Mouse (Mus musculus) intestine, embryonic 16.5 days (tissue): ENCODE measurements around the gene Noct. TPM values are rescaled to one million over a fixed set of nuclear protein-coding genes. Genes with fewer than 3 reads are reported as not detected.

Experiments
- ATAC-seq: fragments of 200-750 bp; cut with Nextera tagmentation; 2 replicates; pipeline ENCODE4 v1.8.0; 2017; ENCODE audit warnings: moderate TSS enrichment, moderate library complexity
- H3K27ac ChIP-seq: fragments of 300-500 bp; sonication (generic); 2 replicates; pipeline ENCODE4 v1.5.1; 2014; ENCODE audit warnings: mild to moderate bottlenecking, low read length
- H3K27me3 ChIP-seq: fragments of 300-500 bp; sonication (generic); replicated peaks from 2 replicates; pipeline ENCODE4 v1.6.1; 2014; ENCODE audit warnings: low read length, control low read depth, mixed read lengths; ENCODE audit not compliant: control insufficient read depth, insufficient read depth
- H3K36me3 ChIP-seq: fragments of 300-500 bp; sonication (generic); 2 replicates; pipeline ENCODE4 v1.6.1; 2014; ENCODE audit warnings: low read length, control low read depth; ENCODE audit not compliant: control insufficient read depth, insufficient read depth
- H3K4me1 ChIP-seq: fragments of 300-500 bp; sonication (generic); 2 replicates; pipeline ENCODE4 v1.6.1; 2014; ENCODE audit warnings: low read length, control low read depth, mixed read lengths; ENCODE audit not compliant: control insufficient read depth, insufficient read depth
- H3K4me2 ChIP-seq: fragments of 300-500 bp; sonication (generic); 2 replicates; pipeline ENCODE4 v1.6.1; 2014; ENCODE audit warnings: low read depth, low read length, control low read depth
- H3K4me3 ChIP-seq: fragments of 300-500 bp; sonication (generic); 2 replicates; pipeline ENCODE4 v1.5.1; 2014; ENCODE audit warnings: mild to moderate bottlenecking, low read length
- H3K9ac ChIP-seq: fragments of 300-500 bp; sonication (generic); 2 replicates; pipeline ENCODE4 v1.6.1; 2014; ENCODE audit warnings: low read depth, low read length
- H3K9me3 ChIP-seq: fragments of 300-500 bp; sonication (generic); 2 replicates; pipeline ENCODE4 v1.6.1; 2016; ENCODE audit warnings: low read length, control low read depth; ENCODE audit not compliant: control insufficient read depth
- WGBS: fragments of 180-500 bp; shearing (Covaris S2); extraction: QIAGEN DNeasy Blood & Tissue Kit; methylation state at CpG from one replicate; pipeline ENCODE4 v1.1.7; 2014; 5-methylcytosine and 5-hydroxymethylcytosine counted together
- microRNA-seq: library from miRNA; unstranded; fragments of <30 nt; microRNA quantifications from one replicate; pipeline ENCODE4, GENCODE M21; 2016
- polyA plus RNA-seq: library from polyadenylated mRNA; unstranded; fragments of >200 nt; fragmentation: Nextera tagmentation; extraction: Ambion mirVana; gene quantifications from 2 replicates; pipeline ENCODE4 v1.2.1, GENCODE M21; 2015

Gene Noct
- polyA plus RNA-seq, 1 experiment from 2014 or later = 4.9 TPM

DNA sequence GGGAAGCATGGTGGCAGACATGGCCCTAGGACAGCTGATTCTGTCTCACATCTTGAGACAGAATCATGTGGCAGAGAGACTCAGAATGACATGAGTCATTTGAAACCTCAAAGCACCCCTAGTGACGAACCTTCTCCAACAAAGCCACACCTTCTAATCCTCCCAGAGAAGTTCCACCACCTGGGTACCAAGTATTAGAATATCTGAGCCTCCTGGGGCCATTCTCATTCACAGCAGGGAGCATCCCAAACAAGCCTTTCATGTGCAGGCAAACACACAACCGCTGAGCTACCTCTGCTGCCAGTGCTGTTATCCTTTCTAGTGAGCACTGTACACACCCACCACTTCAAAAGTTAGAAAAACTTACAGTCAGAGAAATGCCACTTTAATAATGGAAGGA, 70.0 kb downstream of the Noct start:
- no peak overlapping the region for H3K9ac ChIP-seq
- no peaks in the 10 kb centered on the region for H3K36me3 ChIP-seq
- H3K9me3 ChIP-seq = no peaks in the 10 kb centered on the region
- H3K4me3 ChIP-seq = no peak overlapping the region
- ATAC-seq = no peak
- no peaks in the 10 kb centered on the region for H3K4me1 ChIP-seq
- no peaks in the 10 kb centered on the region for H3K27me3 ChIP-seq
- no peak overlapping the region for H3K4me2 ChIP-seq
- WGBS = 55% methylated on average over 2 of the region's 2 CpGs
- H3K27ac ChIP-seq = no peak overlapping the region

DNA sequence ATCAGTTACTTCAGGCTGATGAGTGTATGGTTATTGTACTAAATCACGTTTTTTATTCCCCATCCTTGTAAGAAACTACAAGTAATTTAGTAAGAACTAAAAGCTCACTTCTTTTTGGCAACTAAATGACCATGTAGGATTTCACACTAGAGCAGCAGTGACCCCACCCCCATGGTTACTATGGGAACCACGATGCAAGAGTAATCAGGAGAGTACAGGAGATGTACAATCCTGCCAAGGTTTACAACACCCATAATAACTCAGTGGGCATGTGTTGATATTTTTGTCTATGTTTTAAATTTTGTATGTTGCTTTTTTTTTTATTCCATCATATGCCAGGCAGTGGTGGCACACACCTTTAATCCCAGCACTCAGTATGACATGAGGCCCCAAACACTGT, 71.0 kb downstream of the Noct start:
- Histone ChIP-seq H3K9me3 (no peaks in the 10 kb centered on the region), H3K4me2 (no peak overlapping the region), H3K36me3 (no peaks in the 10 kb centered on the region), H3K9ac (no peak overlapping the region), H3K4me3 (no peak overlapping the region), H3K4me1 (no peaks in the 10 kb centered on the region), H3K27me3 (no peaks in the 10 kb centered on the region), H3K27ac (no peak overlapping the region)
- WGBS = 55% methylated on average over 2 of the region's 2 CpGs
- ATAC-seq = no peak

DNA sequence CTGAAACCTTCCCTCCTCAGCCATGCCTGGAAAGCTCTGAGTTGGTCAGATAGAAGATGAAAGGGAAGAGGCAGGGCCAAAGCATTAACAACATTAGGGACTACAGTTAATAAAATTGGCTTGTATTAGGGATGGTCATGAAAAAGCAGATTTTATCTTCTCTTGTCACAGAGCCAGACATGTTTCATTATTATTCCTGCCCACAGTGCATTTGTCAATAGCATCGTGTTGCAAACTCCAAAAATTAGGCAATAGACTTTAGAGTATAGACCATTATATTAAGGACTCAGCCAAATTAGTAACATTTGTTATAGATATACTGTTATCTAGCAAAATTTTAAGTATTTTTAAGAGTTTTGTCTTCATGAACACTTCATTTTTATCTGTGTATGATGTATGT, 72.5 kb downstream of the Noct start:
- Histone ChIP-seq H3K9me3 (no peaks in the 10 kb centered on the region), H3K4me2 (no peak overlapping the region), H3K9ac (no peak overlapping the region), H3K4me1 (no peaks in the 10 kb centered on the region), H3K36me3 (no peaks in the 10 kb centered on the region), H3K4me3 (no peak overlapping the region), H3K27ac (no peak overlapping the region), H3K27me3 (no peaks in the 10 kb centered on the region)
- no peak for ATAC-seq
- 68% methylated on average over 1 of the region's 1 CpGs for WGBS

Small RNA genes lying within 50 kb of the gene (microRNA-seq; reads per million reads assigned to microRNA genes)
- gene Gm24282 = not detected

Other genes starting within 250 kb of the Noct start
- gene Elf2, start 116.2 kb downstream of the Noct start, polyA plus RNA-seq = 43.4 and 53.5 TPM in 2 replicates
- gene Mgarp, start 172.3 kb downstream of the Noct start, polyA plus RNA-seq = 4.0 and 9.6 TPM in 2 replicates
- 906 and 911 TPM in 2 replicates for gene Ndufc1, start 184.5 kb downstream of the Noct start, polyA plus RNA-seq
- gene Naa15, start 190.7 kb downstream of the Noct start, polyA plus RNA-seq = 27.3 and 27.9 TPM in 2 replicates